Mouse (Mus musculus) intestine, embryonic 14.5 days (tissue): ENCODE measurements around the gene Olfr1555-ps1. TPM values are rescaled to one million over a fixed set of nuclear protein-coding genes. Genes with fewer than 3 reads are reported as not detected.
A peak's percentile ranks its signal among the peaks of the same experiment; 100 is the strongest.
"Not testable (repeated sequence)": the region's sequence is repeated elsewhere in the genome, so short reads cannot be mapped to it uniquely, and the experiment has no call there.

ENCODE experiments used
- ATAC-seq: fragments of 200-750 bp; cut with Nextera tagmentation; replicated peaks from 2 replicates; pipeline ENCODE4 v1.8.0; 2017; ENCODE audit warnings: low read depth, moderate number of reproducible peaks, moderate TSS enrichment, moderate library complexity; ENCODE audit not compliant: low FRiP score, low TSS enrichment
- DNase-seq: peaks from one replicate; pipeline ENCODE4 v3.0.0-alpha.2; 2018; ENCODE audit warnings: low spot score
- H3K27ac ChIP-seq: fragments of 300-500 bp; sonication (generic); 2 replicates; pipeline ENCODE4 v1.5.1; 2014; ENCODE audit warnings: low read depth, mild to moderate bottlenecking, control low read depth
- H3K27me3 ChIP-seq: fragments of 300-500 bp; sonication (generic); replicated peaks from 2 replicates; pipeline ENCODE4 v1.6.1; 2014; ENCODE audit warnings: low read length, control low read depth; ENCODE audit not compliant: control insufficient read depth, insufficient read depth
- H3K36me3 ChIP-seq: fragments of 300-500 bp; sonication (generic); 2 replicates; pipeline ENCODE4 v1.6.1; 2014; ENCODE audit warnings: low read length, control low read depth; ENCODE audit not compliant: control insufficient read depth, insufficient read depth
- H3K4me1 ChIP-seq: fragments of 300-500 bp; sonication (generic); replicated peaks from 2 replicates; pipeline ENCODE4 v1.6.1; 2014; ENCODE audit warnings: low read length, control low read depth, mixed read lengths; ENCODE audit not compliant: control insufficient read depth, insufficient read depth
- H3K4me2 ChIP-seq: fragments of 300-500 bp; sonication (generic); 2 replicates; pipeline ENCODE4 v1.6.1; 2014; ENCODE audit warnings: low read length
- H3K4me3 ChIP-seq: fragments of 300-500 bp; sonication (generic); 2 replicates; pipeline ENCODE4 v1.5.1; 2014; ENCODE audit warnings: low read depth, low read length, control low read depth, mixed read lengths
- H3K9ac ChIP-seq: fragments of 300-500 bp; sonication (generic); 2 replicates; pipeline ENCODE4 v1.6.1; 2014; ENCODE audit warnings: mild to moderate bottlenecking, low read length
- H3K9me3 ChIP-seq: fragments of 300-500 bp; sonication (generic); 2 replicates; pipeline ENCODE4 v1.6.1; 2016; ENCODE audit warnings: low read length, control low read depth; ENCODE audit not compliant: control insufficient read depth
- WGBS: fragments of 180-500 bp; shearing (Covaris S2); extraction: QIAGEN DNeasy Blood & Tissue Kit; methylation state at CpG from one replicate; pipeline ENCODE4 v1.1.7; 2014; 5-methylcytosine and 5-hydroxymethylcytosine counted together
- polyA plus RNA-seq: library from polyadenylated mRNA; unstranded; fragments of >200 nt; fragmentation: Nextera tagmentation; extraction: Ambion mirVana; gene quantifications from 2 replicates; pipeline ENCODE4 v1.2.1, GENCODE M21; 2014

The Olfr1555-ps1 gene
- not detected in 2 replicates for polyA plus RNA-seq

- H3K4me3 ChIP-seq, H3K4me1 ChIP-seq, H3K27ac ChIP-seq, H3K9me3 ChIP-seq, H3K36me3 ChIP-seq, H3K9ac ChIP-seq, H3K27me3 ChIP-seq, DNase-seq, H3K4me2 ChIP-seq: not testable (repeated sequence)
- WGBS: 24% methylated on average over 1 of the region's 1 CpGs
- ATAC-seq: 0 out of 2 replicates have a peak, but pooled peaks have one; percentile 23
These were observed at the start of gene Olfr1555-ps1 for GRCm38 (mm10) chr19:12170062-12170599. Olfr1555-ps1 (minus strand) TSS chr19:12170112.

GRCm38 (mm10) chr19:12200334-12200733 lies 30.4 kb upstream of the Olfr1555-ps1 start, which contains the start of gene Olfr1431:
Olfr1431 (plus strand) TSS chr19:12200634.
- no peak within 1 kb of the TSS for H3K4me3 ChIP-seq

GRCm38 (mm10) chr19:12199076-12199475 lies 29.2 kb upstream of the Olfr1555-ps1 start:
- 77% methylated on average over 4 of the region's 4 CpGs for WGBS

More at GRCm38 (mm10) chr19:12200334-12200733, 30.4 kb upstream of the Olfr1555-ps1 start, which contains the start of gene Olfr1431:
- Histone ChIP-seq H3K4me1 (no peaks in the 10 kb centered on the region), H3K27me3 (no peaks in the 10 kb centered on the region), H3K36me3 (no peaks in the 10 kb centered on the region), H3K27ac (no peak within 1 kb of the TSS), H3K4me2 (no peak within 1 kb of the TSS), H3K9ac (no peak within 1 kb of the TSS), H3K9me3 (no peaks in the 10 kb centered on the region)
- 58% methylated on average over 1 of the region's 1 CpGs for WGBS
- ATAC-seq: no peak
- DNase-seq: no peak

GRCm38 (mm10) chr19:12175431-12175830 lies 5.5 kb upstream of the Olfr1555-ps1 start:
- H3K9ac ChIP-seq, DNase-seq, H3K4me2 ChIP-seq, ATAC-seq, H3K27me3 ChIP-seq, H3K4me3 ChIP-seq, H3K4me1 ChIP-seq, H3K27ac ChIP-seq, H3K36me3 ChIP-seq, H3K9me3 ChIP-seq: not testable (repeated sequence)
- 71% methylated on average over 5 of the region's 5 CpGs for WGBS

More at GRCm38 (mm10) chr19:12199076-12199475, 29.2 kb upstream of the Olfr1555-ps1 start:
- not testable (repeated sequence) for DNase-seq, H3K4me1 ChIP-seq, H3K27me3 ChIP-seq, H3K4me2 ChIP-seq, H3K36me3 ChIP-seq, H3K9ac ChIP-seq, H3K9me3 ChIP-seq, ATAC-seq, H3K27ac ChIP-seq, H3K4me3 ChIP-seq

GRCm38 (mm10) chr19:12145452-12145851 lies 24.5 kb downstream of the Olfr1555-ps1 start:
- ATAC-seq (no peak), DNase-seq (no peak)
- WGBS: 78% methylated on average over 3 of the region's 3 CpGs
- Histone ChIP-seq H3K9me3 (no peaks in the 10 kb centered on the region), H3K27ac (no peak overlapping the region), H3K27me3 (no peaks in the 10 kb centered on the region), H3K4me2 (no peak overlapping the region), H3K4me1 (no peaks in the 10 kb centered on the region), H3K36me3 (no peaks in the 10 kb centered on the region), H3K9ac (no peak overlapping the region), H3K4me3 (no peak overlapping the region)

GRCm38 (mm10) chr19:12143356-12143755 lies 26.6 kb downstream of the Olfr1555-ps1 start:
- no peaks in the 10 kb centered on the region for H3K4me1 ChIP-seq
- no peak overlapping the region for H3K4me2 ChIP-seq
- DNase-seq (no peak), ATAC-seq (no peak)
- no peaks in the 10 kb centered on the region for H3K27me3 ChIP-seq
- H3K9ac ChIP-seq: no peak overlapping the region
- no peaks in the 10 kb centered on the region for H3K36me3 ChIP-seq
- WGBS: 67% methylated on average over 1 of the region's 1 CpGs
- H3K4me3 ChIP-seq: no peak overlapping the region
- no peaks in the 10 kb centered on the region for H3K9me3 ChIP-seq
- no peak overlapping the region for H3K27ac ChIP-seq

GRCm38 (mm10) chr19:12134289-12134688 lies 35.6 kb downstream of the Olfr1555-ps1 start:
- no peaks in the 10 kb centered on the region for H3K9me3 ChIP-seq
- no peak overlapping the region for H3K9ac ChIP-seq
- 30% methylated on average over 2 of the region's 2 CpGs for WGBS
- no peaks in the 10 kb centered on the region for H3K4me1 ChIP-seq
- H3K27me3 ChIP-seq: no peaks in the 10 kb centered on the region
- no peak overlapping the region for H3K4me2 ChIP-seq
- no peaks in the 10 kb centered on the region for H3K36me3 ChIP-seq
- H3K4me3 ChIP-seq: no peak overlapping the region
- DNase-seq (no peak), ATAC-seq (peak; percentile 60; the same call in 1 of the 2 replicates)
- H3K27ac ChIP-seq: no peak overlapping the region

GRCm38 (mm10) chr19:12123103-12123502 lies 46.8 kb downstream of the Olfr1555-ps1 start, which contains the start of gene Olfr76:
Olfr76 (minus strand) TSS chr19:12123203.
- 69% methylated on average over 3 of the region's 3 CpGs for WGBS
- Histone ChIP-seq H3K9ac (no peak within 1 kb of the TSS), H3K4me3 (no peak within 1 kb of the TSS), H3K27ac (no peak within 1 kb of the TSS), H3K36me3 (no peaks in the 10 kb centered on the region), H3K27me3 (no peaks in the 10 kb centered on the region), H3K9me3 (no peaks in the 10 kb centered on the region), H3K4me2 (no peak within 1 kb of the TSS), H3K4me1 (no peaks in the 10 kb centered on the region)
- DNase-seq (no peak), ATAC-seq (no peak)

GRCm38 (mm10) chr19:12116464-12116863 lies 53.4 kb downstream of the Olfr1555-ps1 start:
- WGBS: 92% methylated on average over 3 of the region's 3 CpGs
- Histone ChIP-seq H3K36me3 (no peaks in the 10 kb centered on the region), H3K4me1 (no peaks in the 10 kb centered on the region), H3K27ac (no peak overlapping the region), H3K4me2 (no peak overlapping the region), H3K4me3 (no peak overlapping the region), H3K9ac (no peak overlapping the region), H3K9me3 (no peaks in the 10 kb centered on the region), H3K27me3 (no peaks in the 10 kb centered on the region)
- ATAC-seq (no peak), DNase-seq (no peak)
